Mouse (Mus musculus) limb, embryonic 10.5 days (tissue): Measurements from ENCODE around the gene Ccn1. TPM values are rescaled to one million over a fixed set of nuclear protein-coding genes. Genes with fewer than 3 reads are reported as not detected.

Source experiments
- DNase-seq: peaks from one replicate; pipeline ENCODE4 v3.0.0-alpha.2; 2017; ENCODE audit warnings: low spot score
- H3K27ac ChIP-seq: fragments of 300-500 bp; sonication (generic); 2 replicates; pipeline ENCODE4 v1.5.1; 2016; ENCODE audit warnings: mild to moderate bottlenecking
- H3K27me3 ChIP-seq: fragments of 300-500 bp; sonication (generic); 2 replicates; pipeline ENCODE4 v1.6.1; 2016; ENCODE audit warnings: low read depth, mild to moderate bottlenecking; ENCODE audit not compliant: poor library complexity, severe bottlenecking
- H3K36me3 ChIP-seq: fragments of 300-500 bp; sonication (generic); 2 replicates; pipeline ENCODE4 v1.6.1; 2016; ENCODE audit warnings: mild to moderate bottlenecking, moderate library complexity
- H3K4me1 ChIP-seq: fragments of 300-500 bp; sonication (generic); 2 replicates; pipeline ENCODE4 v1.6.1; 2016
- H3K4me3 ChIP-seq: fragments of 300-500 bp; sonication (generic); 2 replicates; pipeline ENCODE4 v1.5.1; 2016; ENCODE audit warnings: mild to moderate bottlenecking, moderate library complexity
- H3K9me3 ChIP-seq: fragments of 300-500 bp; sonication (generic); replicated peaks from 2 replicates; pipeline ENCODE4 v1.6.1; 2016; ENCODE audit warnings: mild to moderate bottlenecking
- WGBS: fragments of 180-500 bp; shearing (Covaris S2); methylation state at CpG from one replicate; pipeline ENCODE4 v1.1.7; 2016; 5-methylcytosine and 5-hydroxymethylcytosine counted together
- polyA plus RNA-seq: library from polyadenylated mRNA; unstranded; fragments of >200 nt; fragmentation: Nextera tagmentation; extraction: Ambion mirVana; gene quantifications from 2 replicates; pipeline ENCODE4 v1.2.1, GENCODE M21; 2016

Ccn1 gene
- polyA plus RNA-seq, 1 experiment from 2014 or later, result 33.3 TPM

GRCm38 (mm10) chr3:145656993-145657713 lies 7.4 kb upstream of the Ccn1 start:
- Histone ChIP-seq H3K9me3 (no peaks in the 10 kb centered on the region), H3K4me1 (peaks cover 26% of the 10 kb centered on the region), H3K27ac (no peak overlapping the region), H3K36me3 (no peaks in the 10 kb centered on the region), H3K27me3 (no peaks in the 10 kb centered on the region), H3K4me3 (no peak overlapping the region)
- DNase-seq, result no peak
- WGBS, result 93% methylated on average over 14 of the region's 14 CpGs

GRCm38 (mm10) chr3:145654944-145655343 lies 5.2 kb upstream of the Ccn1 start:
- no peaks in the 10 kb centered on the region for H3K9me3 ChIP-seq
- no peak overlapping the region for H3K4me3 ChIP-seq
- no peaks in the 10 kb centered on the region for H3K36me3 ChIP-seq
- H3K4me1 ChIP-seq, result peaks cover 48% of the 10 kb centered on the region
- H3K27ac ChIP-seq, result no peak overlapping the region
- no peaks in the 10 kb centered on the region for H3K27me3 ChIP-seq
- WGBS, result 79% methylated on average over 6 of the region's 6 CpGs
- no peak for DNase-seq

GRCm38 (mm10) chr3:145654028-145654427 lies 4.2 kb upstream of the Ccn1 start:
- peaks cover 48% of the 10 kb centered on the region for H3K4me1 ChIP-seq
- H3K9me3 ChIP-seq, result no peaks in the 10 kb centered on the region
- peak overlapping the region; percentile 70 for H3K4me3 ChIP-seq
- no peaks in the 10 kb centered on the region for H3K36me3 ChIP-seq
- 44% methylated on average over 9 of the region's 9 CpGs for WGBS
- H3K27me3 ChIP-seq, result no peaks in the 10 kb centered on the region
- DNase-seq, result no peak
- H3K27ac ChIP-seq, result peak overlapping the region; percentile 93

GRCm38 (mm10) chr3:145653191-145653940 lies 3.6 kb upstream of the Ccn1 start:
- Histone ChIP-seq H3K27me3 (no peaks in the 10 kb centered on the region), H3K4me1 (peaks cover 53% of the 10 kb centered on the region), H3K27ac (peak overlapping the region; percentile 93), H3K36me3 (peaks cover 3% of the 10 kb centered on the region; the same call in 1 of the 2 replicates), H3K9me3 (no peaks in the 10 kb centered on the region), H3K4me3 (peak overlapping the region; percentile 70)
- peak; percentile 89 for DNase-seq
- 1% methylated on average over 53 of the region's 53 CpGs for WGBS

- H3K4me1 ChIP-seq, result peaks cover 55% of the 10 kb centered on the region
- peak; percentile 60 for DNase-seq
- 6% methylated on average over 20 of the region's 20 CpGs for WGBS
- H3K36me3 ChIP-seq, result peaks cover 11% of the 10 kb centered on the region
- peak overlapping the region; percentile 93 for H3K27ac ChIP-seq
- peak overlapping the region; percentile 70 for H3K4me3 ChIP-seq
- H3K27me3 ChIP-seq, result no peaks in the 10 kb centered on the region
- H3K9me3 ChIP-seq, result no peaks in the 10 kb centered on the region
Observed at GRCm38 (mm10) chr3:145652322-145653131, 2.7 kb upstream of the Ccn1 start.

- 2% methylated on average over 10 of the region's 10 CpGs for WGBS
- peaks cover 17% of the 10 kb centered on the region for H3K36me3 ChIP-seq
- H3K27me3 ChIP-seq, result no peaks in the 10 kb centered on the region
- H3K9me3 ChIP-seq, result no peaks in the 10 kb centered on the region
- DNase-seq, result no peak
- H3K4me1 ChIP-seq, result peaks cover 55% of the 10 kb centered on the region
- H3K4me3 ChIP-seq, result peak overlapping the region; percentile 70
- peak overlapping the region; percentile 93 for H3K27ac ChIP-seq
Observed at GRCm38 (mm10) chr3:145651978-145652321, 2.2 kb upstream of the Ccn1 start.

GRCm38 (mm10) chr3:145651029-145651977 lies 1.5 kb upstream of the Ccn1 start:
- DNase-seq, result peak; percentile 55
- Histone ChIP-seq H3K27me3 (no peaks in the 10 kb centered on the region), H3K4me3 (peak overlapping the region; percentile 70), H3K9me3 (no peaks in the 10 kb centered on the region), H3K4me1 (peaks cover 56% of the 10 kb centered on the region), H3K36me3 (peaks cover 20% of the 10 kb centered on the region), H3K27ac (peak overlapping the region; percentile 93)
- 6% methylated on average over 19 of the region's 19 CpGs for WGBS

- H3K27ac ChIP-seq, result peak overlapping the region; percentile 93
- H3K4me3 ChIP-seq, result peak overlapping the region; percentile 70
- H3K4me1 ChIP-seq, result peaks cover 60% of the 10 kb centered on the region
- peaks cover 20% of the 10 kb centered on the region for H3K36me3 ChIP-seq
- WGBS, result under 1% methylated on average over 18 of the region's 18 CpGs
- peak; percentile 67 for DNase-seq
- no peaks in the 10 kb centered on the region for H3K9me3 ChIP-seq
- no peaks in the 10 kb centered on the region for H3K27me3 ChIP-seq
Observed at GRCm38 (mm10) chr3:145650298-145651011, 674 bp upstream of the Ccn1 start.

GRCm38 (mm10) chr3:145648991-145649851 lies 560 bp downstream of the Ccn1 start:
- peak; percentile 79 for DNase-seq
- Histone ChIP-seq H3K4me3 (peak overlapping the region; percentile 70), H3K9me3 (no peaks in the 10 kb centered on the region), H3K4me1 (peaks cover 57% of the 10 kb centered on the region), H3K27me3 (no peaks in the 10 kb centered on the region), H3K36me3 (peaks cover 20% of the 10 kb centered on the region), H3K27ac (peak overlapping the region; percentile 93)
- under 1% methylated on average over 49 of the region's 49 CpGs for WGBS

GRCm38 (mm10) chr3:145648097-145648931 lies 1.5 kb downstream of the Ccn1 start:
- peak; percentile 64 for DNase-seq
- Histone ChIP-seq H3K4me3 (peak overlapping the region; percentile 70), H3K9me3 (no peaks in the 10 kb centered on the region), H3K27me3 (no peaks in the 10 kb centered on the region), H3K36me3 (peaks cover 20% of the 10 kb centered on the region), H3K27ac (peak overlapping the region; percentile 93), H3K4me1 (peaks cover 52% of the 10 kb centered on the region)
- 35% methylated on average over 26 of the region's 26 CpGs for WGBS
